Mouse (Mus musculus) heart, adult 2 months (tissue): Measurements from ENCODE around the gene Tgfbr2.

Experiments used
- CTCF ChIP-seq: fragments of 200-600 bp; IDR thresholded peaks from 2 replicates; pipeline ENCODE4 v1.8.1; 2022; ENCODE audit warnings: antibody characterized with exemption, mild to moderate bottlenecking, moderate library complexity
- POLR2A ChIP-seq: fragments of 200-500 bp; IDR thresholded peaks from 2 replicates; pipeline ENCODE4 v1.6.1; 2011; ENCODE audit warnings: mild to moderate bottlenecking, low read depth, low read length, control low read depth; ENCODE audit not compliant: insufficient read depth

- TF ChIP-seq CTCF (no peak), POLR2A (no peak)
Observed at GRCm38 (mm10) chr9:116193535-116193881, 18.3 kb upstream of the Tgfbr2 start.
